Mouse (Mus musculus) limb, embryonic 13.5 days (tissue): ENCODE measurements around the gene Tnik. TPM values are rescaled to one million over a fixed set of nuclear protein-coding genes. Genes with fewer than 3 reads are reported as not detected.
A peak's percentile ranks its signal among the peaks of the same experiment; 100 is the strongest.

Experiments used
- ATAC-seq: fragments of 200-750 bp; cut with Nextera tagmentation; 2 replicates; pipeline ENCODE4 v1.8.0; 2017; ENCODE audit warnings: low read depth, moderate number of reproducible peaks, moderate TSS enrichment; ENCODE audit not compliant: low FRiP score
- H3K27ac ChIP-seq: fragments of 300-500 bp; sonication (generic); 2 replicates; pipeline ENCODE4 v1.5.1; 2015; ENCODE audit warnings: inconsistent platforms, mild to moderate bottlenecking, moderate library complexity
- H3K27me3 ChIP-seq: fragments of 300-500 bp; sonication (generic); 2 replicates; pipeline ENCODE4 v1.6.1; 2015; ENCODE audit warnings: mild to moderate bottlenecking, inconsistent platforms
- H3K36me3 ChIP-seq: fragments of 300-500 bp; sonication (generic); 2 replicates; pipeline ENCODE4 v1.6.1; 2015; ENCODE audit warnings: inconsistent platforms, mild to moderate bottlenecking, moderate library complexity
- H3K4me1 ChIP-seq: fragments of 300-500 bp; sonication (generic); 2 replicates; pipeline ENCODE4 v1.6.1; 2015; ENCODE audit warnings: inconsistent platforms
- H3K4me2 ChIP-seq: fragments of 300-500 bp; sonication (generic); replicated peaks from 2 replicates; pipeline ENCODE4 v1.6.1; 2015; ENCODE audit warnings: inconsistent platforms, mild to moderate bottlenecking, moderate library complexity
- H3K4me3 ChIP-seq: fragments of 300-500 bp; sonication (generic); 2 replicates; pipeline ENCODE4 v1.5.1; 2015; ENCODE audit warnings: moderate library complexity, mild to moderate bottlenecking, inconsistent platforms
- H3K9ac ChIP-seq: fragments of 300-500 bp; sonication (generic); 2 replicates; pipeline ENCODE4 v1.6.1; 2015; ENCODE audit warnings: mild to moderate bottlenecking, inconsistent platforms
- H3K9me3 ChIP-seq: fragments of 300-500 bp; sonication (generic); 2 replicates; pipeline ENCODE4 v1.6.1; 2016; ENCODE audit warnings: inconsistent platforms
- WGBS: fragments of 180-500 bp; shearing (Covaris S2); methylation state at CpG from one replicate; pipeline ENCODE4 v1.1.7; 2015; 5-methylcytosine and 5-hydroxymethylcytosine counted together
- polyA plus RNA-seq: library from polyadenylated mRNA; unstranded; fragments of >200 nt; fragmentation: Nextera tagmentation; extraction: Ambion mirVana; gene quantifications from 2 replicates; pipeline ENCODE4 v1.2.1, GENCODE M21; 2015

The Tnik gene
- polyA plus RNA-seq, 1 experiment from 2014 or later = 9.5 TPM

GRCm38 (mm10) chr3:28544345-28544869, 281.4 kb downstream of the Tnik start:
- H3K4me3 ChIP-seq = no peak overlapping the region
- ATAC-seq = no peak
- H3K4me2 ChIP-seq = no peak overlapping the region
- H3K36me3 ChIP-seq = no peaks in the 10 kb centered on the region
- WGBS = 37% methylated on average over 11 of the region's 11 CpGs
- no peak overlapping the region for H3K27ac ChIP-seq
- no peak overlapping the region for H3K9ac ChIP-seq
- H3K4me1 ChIP-seq = no peaks in the 10 kb centered on the region
- H3K27me3 ChIP-seq = peaks cover 3% of the 10 kb centered on the region; the same call in 1 of the 2 replicates
- H3K9me3 ChIP-seq = no peaks in the 10 kb centered on the region

GRCm38 (mm10) chr3:28547965-28548730, 285.1 kb downstream of the Tnik start:
- Histone ChIP-seq H3K27me3 (peaks cover 3% of the 10 kb centered on the region; the same call in 1 of the 2 replicates), H3K36me3 (no peaks in the 10 kb centered on the region), H3K4me2 (no peak overlapping the region), H3K4me1 (no peaks in the 10 kb centered on the region), H3K27ac (no peak overlapping the region), H3K4me3 (no peak overlapping the region), H3K9me3 (no peaks in the 10 kb centered on the region), H3K9ac (no peak overlapping the region)
- 38% methylated on average over 10 of the region's 10 CpGs for WGBS
- ATAC-seq = no peak

- Histone ChIP-seq H3K9me3 (no peaks in the 10 kb centered on the region), H3K4me1 (no peaks in the 10 kb centered on the region), H3K36me3 (no peaks in the 10 kb centered on the region), H3K27me3 (peaks cover 3% of the 10 kb centered on the region; the same call in 1 of the 2 replicates), H3K4me3 (no peak overlapping the region), H3K27ac (no peak overlapping the region), H3K4me2 (no peak overlapping the region), H3K9ac (no peak overlapping the region)
- no peak for ATAC-seq
- WGBS = 46% methylated on average over 6 of the region's 6 CpGs
Measured at GRCm38 (mm10) chr3:28549391-28549790, 286.4 kb downstream of the Tnik start.

- H3K27ac ChIP-seq = no peak overlapping the region
- no peak overlapping the region for H3K4me3 ChIP-seq
- 49% methylated on average over 6 of the region's 6 CpGs for WGBS
- no peaks in the 10 kb centered on the region for H3K4me1 ChIP-seq
- H3K9me3 ChIP-seq = no peaks in the 10 kb centered on the region
- peaks cover 3% of the 10 kb centered on the region; the same call in 1 of the 2 replicates for H3K27me3 ChIP-seq
- no peak overlapping the region for H3K4me2 ChIP-seq
- H3K36me3 ChIP-seq = no peaks in the 10 kb centered on the region
- no peak overlapping the region for H3K9ac ChIP-seq
- ATAC-seq = no peak
Measured at GRCm38 (mm10) chr3:28550497-28551093, 287.6 kb downstream of the Tnik start.

- peaks cover 3% of the 10 kb centered on the region; the same call in 1 of the 2 replicates for H3K27me3 ChIP-seq
- WGBS = 54% methylated on average over 1 of the region's 1 CpGs
- H3K4me1 ChIP-seq = no peaks in the 10 kb centered on the region
- H3K4me2 ChIP-seq = no peak overlapping the region
- no peaks in the 10 kb centered on the region for H3K36me3 ChIP-seq
- H3K27ac ChIP-seq = no peak overlapping the region
- no peaks in the 10 kb centered on the region for H3K9me3 ChIP-seq
- H3K4me3 ChIP-seq = no peak overlapping the region
- H3K9ac ChIP-seq = no peak overlapping the region
- no peak for ATAC-seq
Measured at GRCm38 (mm10) chr3:28551756-28552155, 288.7 kb downstream of the Tnik start.

GRCm38 (mm10) chr3:28554934-28555333, 291.9 kb downstream of the Tnik start:
- peaks cover 10% of the 10 kb centered on the region for H3K4me1 ChIP-seq
- no peaks in the 10 kb centered on the region; the same call in 1 of the 2 replicates for H3K27me3 ChIP-seq
- no peak overlapping the region for H3K9ac ChIP-seq
- H3K4me2 ChIP-seq = no peak overlapping the region
- no peak overlapping the region for H3K27ac ChIP-seq
- no peaks in the 10 kb centered on the region for H3K9me3 ChIP-seq
- 80% methylated on average over 9 of the region's 9 CpGs for WGBS
- no peak for ATAC-seq
- no peak overlapping the region for H3K4me3 ChIP-seq
- H3K36me3 ChIP-seq = no peaks in the 10 kb centered on the region

- Histone ChIP-seq H3K4me3 (no peak overlapping the region), H3K4me1 (peaks cover 10% of the 10 kb centered on the region), H3K9me3 (no peaks in the 10 kb centered on the region), H3K4me2 (no peak overlapping the region), H3K36me3 (no peaks in the 10 kb centered on the region), H3K27ac (no peak overlapping the region), H3K27me3 (no peaks in the 10 kb centered on the region; the same call in 1 of the 2 replicates), H3K9ac (no peak overlapping the region)
- WGBS = 61% methylated on average over 7 of the region's 7 CpGs
- no peak for ATAC-seq
Measured at GRCm38 (mm10) chr3:28555795-28556570, 293.0 kb downstream of the Tnik start.

- Histone ChIP-seq H3K4me1 (peaks cover 10% of the 10 kb centered on the region), H3K36me3 (no peaks in the 10 kb centered on the region), H3K27me3 (no peaks in the 10 kb centered on the region; the same call in 1 of the 2 replicates), H3K4me2 (no peak overlapping the region), H3K9ac (no peak overlapping the region), H3K9me3 (no peaks in the 10 kb centered on the region), H3K27ac (no peak overlapping the region), H3K4me3 (no peak overlapping the region)
- ATAC-seq = 0 out of 2 replicates have a peak, but pooled peaks have one; percentile 45
- 30% methylated on average over 4 of the region's 4 CpGs for WGBS
Measured at GRCm38 (mm10) chr3:28558328-28558871, 295.4 kb downstream of the Tnik start.

GRCm38 (mm10) chr3:28561408-28561807, 298.4 kb downstream of the Tnik start:
- H3K27ac ChIP-seq = no peak overlapping the region
- ATAC-seq = no peak
- no peak overlapping the region for H3K4me2 ChIP-seq
- no peaks in the 10 kb centered on the region for H3K27me3 ChIP-seq
- no peak overlapping the region for H3K9ac ChIP-seq
- no peaks in the 10 kb centered on the region for H3K36me3 ChIP-seq
- H3K9me3 ChIP-seq = no peaks in the 10 kb centered on the region
- WGBS = 16% methylated on average over 4 of the region's 4 CpGs
- no peak overlapping the region for H3K4me3 ChIP-seq
- H3K4me1 ChIP-seq = peaks cover 10% of the 10 kb centered on the region

- no peak overlapping the region for H3K4me3 ChIP-seq
- 0 out of 2 replicates have a peak, but pooled peaks have one; percentile 59 for ATAC-seq
- peaks cover 10% of the 10 kb centered on the region for H3K4me1 ChIP-seq
- 68% methylated on average over 10 of the region's 10 CpGs for WGBS
- H3K4me2 ChIP-seq = no peak overlapping the region
- no peaks in the 10 kb centered on the region for H3K27me3 ChIP-seq
- H3K9ac ChIP-seq = no peak overlapping the region
- no peaks in the 10 kb centered on the region for H3K36me3 ChIP-seq
- H3K9me3 ChIP-seq = no peaks in the 10 kb centered on the region
- H3K27ac ChIP-seq = no peak overlapping the region
Measured at GRCm38 (mm10) chr3:28562612-28563332, 299.8 kb downstream of the Tnik start.
